Mouse (Mus musculus) small intestine, adult 10 weeks (tissue): ENCODE measurements around the gene Gm4791. TPM values are rescaled to one million over a fixed set of nuclear protein-coding genes. Genes with fewer than 3 reads are reported as not detected.

ENCODE experiments used
- polyA plus RNA-seq: library from polyadenylated mRNA; stranded (reverse); fragments of 350-450 nt; fragmentation: Illumina TruSeq; extraction: RNeasy Lipid Tissue Mini Kit (QIAGEN cat#74804); gene quantifications from one replicate; pipeline ENCODE4 v1.2.3, GENCODE M21; 2014; ENCODE audit warnings: low replicate concordance

The Gm4791 gene
- polyA plus RNA-seq: not detected

DNA sequence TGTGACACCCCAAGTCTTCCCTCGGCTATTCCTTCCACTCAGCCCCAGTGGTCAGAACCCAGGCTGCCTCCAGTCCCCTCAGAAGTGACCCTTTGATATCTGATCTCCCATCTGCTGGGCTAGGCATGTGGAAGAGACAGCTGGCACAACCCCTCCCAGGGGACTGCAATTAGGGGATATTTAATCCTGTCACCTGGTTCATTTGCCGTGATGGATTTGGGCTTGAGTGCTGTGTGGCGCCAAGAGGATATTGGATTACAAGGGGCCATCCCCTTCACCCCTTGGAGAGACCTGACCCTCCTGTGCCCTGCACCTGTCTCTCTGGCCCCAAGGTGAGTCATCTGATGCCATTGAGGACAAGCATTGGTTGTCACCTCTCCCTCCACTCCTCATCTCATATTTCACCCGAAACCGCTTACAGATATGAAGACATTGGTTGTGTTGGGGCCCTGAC lies at the start of gene Gm4791:
Gene Gm4791 (plus strand): TSS at position 404 of the 454 bp plus-strand sequence.

